In the genomic region with DNA sequence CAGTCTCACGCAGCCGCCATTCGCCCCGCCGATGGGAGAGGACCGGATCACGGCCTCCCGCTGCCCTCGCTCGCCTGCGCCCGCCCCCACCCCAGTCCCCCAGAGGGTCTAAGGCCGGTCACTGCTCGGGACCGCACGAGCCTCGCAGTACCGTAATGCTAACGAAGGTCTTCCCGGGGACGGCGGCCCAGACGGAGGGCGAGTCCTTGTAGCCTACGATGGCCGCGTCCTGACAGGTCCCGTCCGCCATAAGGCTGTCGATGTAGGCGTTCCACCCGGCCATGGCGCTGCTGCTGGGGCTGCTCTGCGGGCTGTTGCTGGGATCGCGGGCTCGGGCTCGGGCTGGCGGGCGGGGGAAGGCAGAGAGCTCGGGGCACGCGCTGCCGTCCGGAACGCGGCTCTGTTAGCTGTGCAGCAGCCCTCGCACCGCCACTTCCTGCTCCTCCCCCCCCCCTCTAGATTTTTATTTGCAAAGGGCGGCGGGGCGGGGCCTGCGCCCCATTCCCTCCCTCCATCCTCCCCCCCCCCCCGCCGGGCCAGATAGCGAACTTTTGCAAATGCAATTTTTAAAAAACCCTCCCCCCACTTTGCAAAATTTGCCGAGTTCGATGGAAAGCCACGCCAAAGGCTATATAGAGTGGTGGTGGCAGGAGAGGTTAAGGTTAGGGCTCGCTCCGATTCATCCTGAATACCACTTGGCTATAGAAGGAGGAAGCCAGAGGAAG, we compare ENCODE assay signal across 8 mouse cellular contexts. TPM values are rescaled to one million over a fixed set of nuclear protein-coding genes. Genes with fewer than 3 reads are reported as not detected.
DNase-seq lines count a peak whose midpoint lies in the region; ATAC-seq and TF ChIP-seq lines count a peak whose summit lies in the region.

TSS of gene Pfn1 (minus strand) at position 447 of the 725 bp plus-strand sequence.

- H3K36me3 ChIP-seq in limb, embryonic 13.5 days, result peaks cover 38% of the 10 kb centered on the region
- H3K36me3 ChIP-seq in midbrain, embryonic 15.5 days (replicated peaks), result peaks cover 26% of the 10 kb centered on the region
- peaks cover 39% of the 10 kb centered on the region for H3K36me3 ChIP-seq in spleen, adult 2 months (ENCODE audit: control insufficient read depth, insufficient read depth, low read length)

- H3K27ac ChIP-seq in limb, embryonic 13.5 days, result peak within 1 kb of the TSS; percentile 98
- peak within 1 kb of the TSS; percentile 97 for H3K27ac ChIP-seq in midbrain, embryonic 15.5 days
- peak within 1 kb of the TSS; percentile 100 for H3K27ac ChIP-seq in spleen, adult 2 months (ENCODE audit: insufficient read depth, low read length)

- H3K9me3 ChIP-seq in limb, embryonic 13.5 days, result no peaks in the 10 kb centered on the region
- no peaks in the 10 kb centered on the region for H3K9me3 ChIP-seq in midbrain, embryonic 15.5 days

- ATAC-seq in frontal cortex, adult (ENCODE audit: low TSS enrichment), result peak; percentile 65
- peak; percentile 22 for ATAC-seq in limb, embryonic 13.5 days (ENCODE audit: low FRiP score, low read depth)
- peak; percentile 61 for ATAC-seq in midbrain, embryonic 15.5 days (replicated peaks)

- WGBS in limb, embryonic 13.5 days, result under 1% methylated on average over 44 of the region's 61 CpGs
- WGBS in midbrain, embryonic 15.5 days, result under 1% methylated on average over 61 of the region's 61 CpGs
- WGBS in spleen, adult 2 months, result under 1% methylated on average over 48 of the region's 61 CpGs

- DNase-seq in frontal cortex, postnatal 14 days (ENCODE audit: low spot score in 2 of 2), result no peak
- DNase-seq in embryo, embryonic 11 days, result peak; percentile 92
- DNase-seq in gonadal fat pad, adult 2 months (ENCODE audit: low read depth), result no peak
- DNase-seq in kidney, adult 18-20 months, result peak; percentile 76
- DNase-seq in spleen, adult 2 months (ENCODE audit: low read depth in 1 of 2, low spot score in 2 of 2), result peak; percentile 78 to 81

- H3K4me3 ChIP-seq in limb, embryonic 13.5 days, result peak within 1 kb of the TSS; percentile 100
- peak within 1 kb of the TSS; percentile 99 for H3K4me3 ChIP-seq in midbrain, embryonic 15.5 days
- H3K4me3 ChIP-seq in spleen, adult 2 months (ENCODE audit: extremely low read depth, insufficient read depth, insufficient read length), result peak within 1 kb of the TSS; percentile 99

- H3K4me2 ChIP-seq in limb, embryonic 13.5 days (replicated peaks), result peak within 1 kb of the TSS; percentile 97
- peak within 1 kb of the TSS; percentile 93 for H3K4me2 ChIP-seq in midbrain, embryonic 15.5 days

- no peak for TF ChIP-seq CTCF in spleen, adult 2 months (IDR thresholded peaks at IDR 0.05; ENCODE audit: extremely low read depth, insufficient read depth, insufficient read length, insufficient replicate concordance)

- peak; percentile 98 for TF ChIP-seq POLR2A in spleen, adult 2 months (IDR thresholded peaks at IDR 0.05; ENCODE audit: low read depth, low read length)

- no peaks in the 10 kb centered on the region for H3K27me3 ChIP-seq in limb, embryonic 13.5 days
- H3K27me3 ChIP-seq in midbrain, embryonic 15.5 days (replicated peaks), result 0 out of 2 replicates have a peak, but pooled peaks cover 2% of the 10 kb centered on the region
- H3K27me3 ChIP-seq in spleen, adult 2 months (ENCODE audit: control insufficient read depth, insufficient read depth, low read length), result no peaks in the 10 kb centered on the region

- peaks cover 67% of the 10 kb centered on the region for H3K4me1 ChIP-seq in limb, embryonic 13.5 days
- H3K4me1 ChIP-seq in midbrain, embryonic 15.5 days, result peaks cover 38% of the 10 kb centered on the region
- H3K4me1 ChIP-seq in spleen, adult 2 months (ENCODE audit: control insufficient read depth, insufficient read depth, insufficient read length), result peaks cover 34% of the 10 kb centered on the region; the same call in 1 of the 2 replicates

- peak within 1 kb of the TSS; percentile 99 for H3K9ac ChIP-seq in limb, embryonic 13.5 days
- peak within 1 kb of the TSS; percentile 99 for H3K9ac ChIP-seq in midbrain, embryonic 15.5 days

RNA-seq across cellular contexts. Expression of gene Pfn1, which starts in this region (rescaled TPM):
- polyA plus RNA-seq in gonadal fat pad, adult 2 months (2012; rRNA removed), result 614 and 704 TPM in 2 replicates
- polyA plus RNA-seq in limb, embryonic 13.5 days (2015; fragmentation: Nextera tagmentation; extraction: Ambion mirVana), result 1,638 and 1,674 TPM in 2 replicates
- 659 and 665 TPM in 2 replicates for polyA plus RNA-seq in midbrain, embryonic 15.5 days (2015; fragmentation: Nextera tagmentation; extraction: Ambion mirVana)
- polyA plus RNA-seq in spleen, adult 2 months (2012; rRNA removed), result 2,122 and 3,201 TPM in 2 replicates

Comparison
In these comparisons a context has a peak if more than half of its experiments do, and no peak if none do; other contexts are left out.
1. DNase-seq: peak in embryo, embryonic 11 days (single experiment), kidney, adult 18-20 months (single experiment) and spleen, adult 2 months (2 of 2); none in frontal cortex, postnatal 14 days (0 of 2) and gonadal fat pad, adult 2 months (single experiment).
2. Peak in every context shown above with its lines, with median percentiles within 50 percentile points of each other: ATAC-seq, H3K27ac ChIP-seq and H3K4me3 ChIP-seq.